Mouse (Mus musculus): ENCODE measurements around the gene E130308A19Rik. TPM values are rescaled to one million over a fixed set of nuclear protein-coding genes. Genes with fewer than 3 reads are reported as not detected.

Gene E130308A19Rik
- polyA plus RNA-seq, 1 experiment from 2014 or later = 13.0 TPM

GRCm38 (mm10) chr4:59686716-59687115 is 60.7 kb downstream of the E130308A19Rik start:
- Histone ChIP-seq H3K36me3 (ENCODE audit: control insufficient read depth, insufficient read depth, low read length) (no peaks in the 10 kb centered on the region), H3K27me3 (ENCODE audit: control insufficient read depth, insufficient read depth, low read length) (no peaks in the 10 kb centered on the region), H3K4me2 (ENCODE audit: low read depth, low read length) (no peak overlapping the region), H3K9me3 (replicated peaks; ENCODE audit: control insufficient read depth, low read length) (no peaks in the 10 kb centered on the region), H3K4me3 (replicated peaks; ENCODE audit: low read length) (no peak overlapping the region), H3K27ac (ENCODE audit: low read length) (no peak overlapping the region), H3K4me1 (ENCODE audit: control insufficient read depth, insufficient read depth, low read length) (no peaks in the 10 kb centered on the region), H3K9ac (ENCODE audit: low read length) (no peak overlapping the region)
- ATAC-seq (ENCODE audit: insufficient read depth, low FRiP score) = no peak
- 84% methylated on average over 4 of the region's 4 CpGs for WGBS

- Histone ChIP-seq H3K9me3 (replicated peaks; ENCODE audit: control insufficient read depth, low read length) (no peaks in the 10 kb centered on the region), H3K9ac (ENCODE audit: low read length) (no peak overlapping the region), H3K4me3 (replicated peaks; ENCODE audit: low read length) (no peak overlapping the region), H3K27me3 (ENCODE audit: control insufficient read depth, insufficient read depth, low read length) (no peaks in the 10 kb centered on the region), H3K4me1 (ENCODE audit: control insufficient read depth, insufficient read depth, low read length) (no peaks in the 10 kb centered on the region), H3K4me2 (ENCODE audit: low read depth, low read length) (no peak overlapping the region), H3K36me3 (ENCODE audit: control insufficient read depth, insufficient read depth, low read length) (no peaks in the 10 kb centered on the region), H3K27ac (ENCODE audit: low read length) (no peak overlapping the region)
- 74% methylated on average over 4 of the region's 4 CpGs for WGBS
- no peak for ATAC-seq (ENCODE audit: insufficient read depth, low FRiP score)
Observed at GRCm38 (mm10) chr4:59689055-59689454, 63.0 kb downstream of the E130308A19Rik start.

- ATAC-seq (ENCODE audit: insufficient read depth, low FRiP score) = no peak
- H3K9ac ChIP-seq (ENCODE audit: low read length) = no peak overlapping the region
- no peak overlapping the region for H3K4me3 ChIP-seq (replicated peaks; ENCODE audit: low read length)
- no peaks in the 10 kb centered on the region for H3K36me3 ChIP-seq (ENCODE audit: control insufficient read depth, insufficient read depth, low read length)
- H3K9me3 ChIP-seq (replicated peaks; ENCODE audit: control insufficient read depth, low read length) = no peaks in the 10 kb centered on the region
- H3K4me2 ChIP-seq (ENCODE audit: low read depth, low read length) = no peak overlapping the region
- no peaks in the 10 kb centered on the region for H3K27me3 ChIP-seq (ENCODE audit: control insufficient read depth, insufficient read depth, low read length)
- no peaks in the 10 kb centered on the region for H3K4me1 ChIP-seq (ENCODE audit: control insufficient read depth, insufficient read depth, low read length)
- WGBS = 91% methylated on average over 4 of the region's 4 CpGs
- no peak overlapping the region for H3K27ac ChIP-seq (ENCODE audit: low read length)
Observed at GRCm38 (mm10) chr4:59690145-59690544, 64.1 kb downstream of the E130308A19Rik start.

- WGBS = 77% methylated on average over 3 of the region's 3 CpGs
- H3K9ac ChIP-seq (ENCODE audit: low read length) = no peak overlapping the region
- no peak overlapping the region for H3K4me2 ChIP-seq (ENCODE audit: low read depth, low read length)
- H3K4me1 ChIP-seq (ENCODE audit: control insufficient read depth, insufficient read depth, low read length) = peaks cover 7% of the 10 kb centered on the region
- H3K4me3 ChIP-seq (replicated peaks; ENCODE audit: low read length) = no peak overlapping the region
- no peak for ATAC-seq (ENCODE audit: insufficient read depth, low FRiP score)
- no peaks in the 10 kb centered on the region for H3K36me3 ChIP-seq (ENCODE audit: control insufficient read depth, insufficient read depth, low read length)
- H3K27me3 ChIP-seq (ENCODE audit: control insufficient read depth, insufficient read depth, low read length) = no peaks in the 10 kb centered on the region
- no peaks in the 10 kb centered on the region for H3K9me3 ChIP-seq (replicated peaks; ENCODE audit: control insufficient read depth, low read length)
- no peak overlapping the region for H3K27ac ChIP-seq (ENCODE audit: low read length)
Observed at GRCm38 (mm10) chr4:59696846-59697245, 70.8 kb downstream of the E130308A19Rik start.

- Histone ChIP-seq H3K27me3 (ENCODE audit: control insufficient read depth, insufficient read depth, low read length) (no peaks in the 10 kb centered on the region), H3K9ac (ENCODE audit: low read length) (no peak overlapping the region), H3K4me1 (ENCODE audit: control insufficient read depth, insufficient read depth, low read length) (peaks cover 7% of the 10 kb centered on the region), H3K4me3 (replicated peaks; ENCODE audit: low read length) (no peak overlapping the region), H3K9me3 (replicated peaks; ENCODE audit: control insufficient read depth, low read length) (no peaks in the 10 kb centered on the region), H3K27ac (ENCODE audit: low read length) (no peak overlapping the region), H3K4me2 (ENCODE audit: low read depth, low read length) (no peak overlapping the region), H3K36me3 (ENCODE audit: control insufficient read depth, insufficient read depth, low read length) (no peaks in the 10 kb centered on the region)
- ATAC-seq (ENCODE audit: insufficient read depth, low FRiP score) = no peak
- 46% methylated on average over 3 of the region's 3 CpGs for WGBS
Observed at GRCm38 (mm10) chr4:59697869-59698268, 71.9 kb downstream of the E130308A19Rik start.

GRCm38 (mm10) chr4:59699014-59699792 is 73.2 kb downstream of the E130308A19Rik start:
- H3K9me3 ChIP-seq (replicated peaks; ENCODE audit: control insufficient read depth, low read length) = no peaks in the 10 kb centered on the region
- ATAC-seq (ENCODE audit: insufficient read depth, low FRiP score) = no peak
- no peaks in the 10 kb centered on the region for H3K36me3 ChIP-seq (ENCODE audit: control insufficient read depth, insufficient read depth, low read length)
- peaks cover 7% of the 10 kb centered on the region for H3K4me1 ChIP-seq (ENCODE audit: control insufficient read depth, insufficient read depth, low read length)
- no peak overlapping the region for H3K27ac ChIP-seq (ENCODE audit: low read length)
- H3K27me3 ChIP-seq (ENCODE audit: control insufficient read depth, insufficient read depth, low read length) = no peaks in the 10 kb centered on the region
- no peak overlapping the region for H3K4me3 ChIP-seq (replicated peaks; ENCODE audit: low read length)
- 81% methylated on average over 4 of the region's 4 CpGs for WGBS
- no peak overlapping the region for H3K9ac ChIP-seq (ENCODE audit: low read length)
- H3K4me2 ChIP-seq (ENCODE audit: low read depth, low read length) = no peak overlapping the region

GRCm38 (mm10) chr4:59709321-59709720 is 83.3 kb downstream of the E130308A19Rik start:
- no peak overlapping the region for H3K4me2 ChIP-seq (ENCODE audit: low read depth, low read length)
- no peak overlapping the region for H3K4me3 ChIP-seq (replicated peaks; ENCODE audit: low read length)
- H3K36me3 ChIP-seq (ENCODE audit: control insufficient read depth, insufficient read depth, low read length) = no peaks in the 10 kb centered on the region
- ATAC-seq (ENCODE audit: insufficient read depth, low FRiP score) = no peak
- H3K9me3 ChIP-seq (replicated peaks; ENCODE audit: control insufficient read depth, low read length) = no peaks in the 10 kb centered on the region
- 83% methylated on average over 5 of the region's 5 CpGs for WGBS
- H3K27ac ChIP-seq (ENCODE audit: low read length) = no peak overlapping the region
- H3K4me1 ChIP-seq (ENCODE audit: control insufficient read depth, insufficient read depth, low read length) = peaks cover 4% of the 10 kb centered on the region; the same call in 1 of the 2 replicates
- no peaks in the 10 kb centered on the region for H3K27me3 ChIP-seq (ENCODE audit: control insufficient read depth, insufficient read depth, low read length)
- no peak overlapping the region for H3K9ac ChIP-seq (ENCODE audit: low read length)

GRCm38 (mm10) chr4:59710736-59711389 is 84.9 kb downstream of the E130308A19Rik start:
- H3K4me3 ChIP-seq (replicated peaks; ENCODE audit: low read length) = no peak overlapping the region
- peak; percentile 72; the same call in 1 of the 2 replicates for ATAC-seq (ENCODE audit: insufficient read depth, low FRiP score)
- peaks cover 4% of the 10 kb centered on the region; the same call in 1 of the 2 replicates for H3K4me1 ChIP-seq (ENCODE audit: control insufficient read depth, insufficient read depth, low read length)
- no peak overlapping the region for H3K9ac ChIP-seq (ENCODE audit: low read length)
- no peaks in the 10 kb centered on the region for H3K9me3 ChIP-seq (replicated peaks; ENCODE audit: control insufficient read depth, low read length)
- 33% methylated on average over 8 of the region's 8 CpGs for WGBS
- no peaks in the 10 kb centered on the region for H3K27me3 ChIP-seq (ENCODE audit: control insufficient read depth, insufficient read depth, low read length)
- 0 out of 2 replicates have a peak overlapping the region, but pooled peaks have one; percentile 16 for H3K4me2 ChIP-seq (ENCODE audit: low read depth, low read length)
- H3K27ac ChIP-seq (ENCODE audit: low read length) = no peak overlapping the region
- H3K36me3 ChIP-seq (ENCODE audit: control insufficient read depth, insufficient read depth, low read length) = no peaks in the 10 kb centered on the region

GRCm38 (mm10) chr4:59712451-59712850 is 86.4 kb downstream of the E130308A19Rik start:
- no peak for ATAC-seq (ENCODE audit: insufficient read depth, low FRiP score)
- Histone ChIP-seq H3K4me2 (ENCODE audit: low read depth, low read length) (no peak overlapping the region), H3K4me3 (replicated peaks; ENCODE audit: low read length) (no peak overlapping the region), H3K9ac (ENCODE audit: low read length) (no peak overlapping the region), H3K4me1 (ENCODE audit: control insufficient read depth, insufficient read depth, low read length) (peaks cover 7% of the 10 kb centered on the region; the same call in 1 of the 2 replicates), H3K9me3 (replicated peaks; ENCODE audit: control insufficient read depth, low read length) (no peaks in the 10 kb centered on the region), H3K27me3 (ENCODE audit: control insufficient read depth, insufficient read depth, low read length) (no peaks in the 10 kb centered on the region), H3K36me3 (ENCODE audit: control insufficient read depth, insufficient read depth, low read length) (no peaks in the 10 kb centered on the region), H3K27ac (ENCODE audit: low read length) (no peak overlapping the region)
- 61% methylated on average over 6 of the region's 6 CpGs for WGBS

All from stomach, embryonic 16.5 days (tissue).